Mouse (Mus musculus) midbrain, embryonic 16.5 days (tissue): ENCODE data around the gene Olfr214. TPM values are rescaled to one million over a fixed set of nuclear protein-coding genes. Genes with fewer than 3 reads are reported as not detected.
"Not testable (repeated sequence)": the region's sequence is repeated elsewhere in the genome, so short reads cannot be mapped to it uniquely, and the experiment has no call there.

Experiments
- ATAC-seq: fragments of 200-750 bp; cut with Nextera tagmentation; 2 replicates; pipeline ENCODE4 v1.8.0; 2017; ENCODE audit warnings: moderate TSS enrichment
- H3K27ac ChIP-seq: fragments of 300-500 bp; sonication (generic); 2 replicates; pipeline ENCODE4 v1.5.1; 2014; ENCODE audit warnings: mild to moderate bottlenecking, low read length, mixed read lengths
- H3K27me3 ChIP-seq: fragments of 300-500 bp; sonication (generic); 2 replicates; pipeline ENCODE4 v1.6.1; 2014; ENCODE audit warnings: low read depth, low read length, mixed read lengths; ENCODE audit not compliant: control insufficient read depth, insufficient read depth
- H3K36me3 ChIP-seq: fragments of 300-500 bp; sonication (generic); 2 replicates; pipeline ENCODE4 v1.6.1; 2014; ENCODE audit warnings: mild to moderate bottlenecking, low read length, moderate library complexity, mixed read lengths; ENCODE audit not compliant: control insufficient read depth, insufficient read depth
- H3K4me1 ChIP-seq: fragments of 300-500 bp; sonication (generic); 2 replicates; pipeline ENCODE4 v1.6.1; 2014; ENCODE audit warnings: mild to moderate bottlenecking, low read length, mixed read lengths; ENCODE audit not compliant: control insufficient read depth, insufficient read depth
- H3K4me2 ChIP-seq: fragments of 300-500 bp; sonication (generic); 2 replicates; pipeline ENCODE4 v1.6.1; 2014; ENCODE audit warnings: mild to moderate bottlenecking, low read length, mixed read lengths
- H3K4me3 ChIP-seq: fragments of 300-500 bp; sonication (generic); 2 replicates; pipeline ENCODE4 v1.5.1; 2014; ENCODE audit warnings: low read depth, mild to moderate bottlenecking, low read length, moderate library complexity, mixed read lengths
- H3K9ac ChIP-seq: fragments of 300-500 bp; sonication (generic); 2 replicates; pipeline ENCODE4 v1.6.1; 2014; ENCODE audit warnings: low read depth, low read length, mixed read lengths
- H3K9me3 ChIP-seq: fragments of 300-500 bp; sonication (generic); replicated peaks from 2 replicates; pipeline ENCODE4 v1.6.1; 2014; ENCODE audit warnings: mild to moderate bottlenecking, low read length, mixed read lengths; ENCODE audit not compliant: control insufficient read depth, poor library complexity, severe bottlenecking
- WGBS: fragments of 180-500 bp; shearing (Covaris S2); extraction: QIAGEN DNeasy Blood & Tissue Kit; methylation state at CpG from one replicate; pipeline ENCODE4 v1.1.7; 2014; 5-methylcytosine and 5-hydroxymethylcytosine counted together
- polyA plus RNA-seq: library from polyadenylated mRNA; unstranded; fragments of >200 nt; fragmentation: Nextera tagmentation; extraction: Ambion mirVana; gene quantifications from 2 replicates; pipeline ENCODE4 v1.2.1, GENCODE M21; 2015

Olfr214 gene
- polyA plus RNA-seq = not detected in 2 replicates

DNA sequence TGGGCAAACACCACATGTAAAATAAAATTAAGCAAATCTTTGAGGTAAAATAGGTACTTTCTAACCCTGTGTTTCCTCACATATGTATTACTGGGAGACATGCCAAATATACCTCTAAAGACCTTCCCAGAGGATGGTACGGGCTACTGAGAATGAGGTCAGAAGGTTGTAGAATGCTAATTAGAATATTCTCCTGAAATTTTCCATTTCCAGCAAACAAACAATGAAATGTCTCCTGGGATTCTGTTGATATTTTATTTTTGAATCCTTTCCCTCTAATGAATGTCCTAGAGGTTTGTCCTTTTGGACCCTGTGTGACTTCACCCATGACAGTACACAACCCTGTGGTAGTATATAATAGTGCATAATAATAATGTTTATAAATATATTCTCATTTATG lies at the start of gene Olfr214:
Olfr214 (plus strand) TSS at position 301 of the 400 bp plus-strand sequence.
- H3K9ac ChIP-seq = no peak within 1 kb of the TSS
- no peaks in the 10 kb centered on the region for H3K9me3 ChIP-seq
- H3K27me3 ChIP-seq = no peaks in the 10 kb centered on the region
- H3K27ac ChIP-seq = no peak within 1 kb of the TSS
- no peaks in the 10 kb centered on the region for H3K36me3 ChIP-seq
- no peak within 1 kb of the TSS for H3K4me2 ChIP-seq
- no peaks in the 10 kb centered on the region for H3K4me1 ChIP-seq
- WGBS = 78% methylated on average over 1 of the region's 1 CpGs
- ATAC-seq = no peak
- H3K4me3 ChIP-seq = no peak within 1 kb of the TSS

DNA sequence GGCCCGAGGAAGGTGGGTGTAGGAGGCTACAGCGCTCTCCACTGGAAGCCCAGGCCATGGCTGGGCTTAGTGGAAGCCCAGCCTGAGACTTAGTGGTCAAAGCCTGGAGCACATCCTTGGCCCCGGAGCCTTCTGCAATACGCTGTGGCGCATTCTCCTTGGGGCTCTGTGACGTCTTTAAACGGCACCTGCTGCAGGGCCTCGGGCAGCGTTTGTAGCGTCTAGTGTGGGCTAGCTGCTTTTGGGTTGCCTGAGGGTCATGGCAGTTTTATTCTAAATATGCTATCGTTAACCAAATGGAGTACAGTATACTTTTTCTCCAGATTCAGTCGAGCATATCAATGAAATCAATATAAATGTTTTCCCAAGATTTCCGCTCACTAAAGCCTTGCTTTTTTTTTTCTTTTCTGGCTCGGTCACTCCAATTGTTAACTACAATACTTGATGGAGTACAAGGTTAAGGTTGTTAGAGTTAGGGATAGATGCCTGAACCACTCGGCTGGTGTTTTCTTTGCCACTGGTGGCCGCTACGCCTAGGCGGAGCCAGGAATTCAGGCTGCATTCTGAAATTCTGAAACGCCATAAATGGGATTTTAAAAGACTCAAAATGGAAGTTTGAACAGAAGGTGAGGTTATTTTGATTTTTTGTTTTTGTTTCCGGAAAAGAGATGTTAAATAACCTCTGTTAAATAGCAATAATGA lies 47.6 kb upstream of the Olfr214 start, which contains the start of gene Olfr212:
Olfr212 (plus strand) TSS at position 215 of the 702 bp plus-strand sequence.
- not testable (repeated sequence) for H3K9me3 ChIP-seq, H3K27ac ChIP-seq, H3K9ac ChIP-seq, H3K36me3 ChIP-seq, H3K4me1 ChIP-seq, H3K27me3 ChIP-seq, ATAC-seq, H3K4me3 ChIP-seq, H3K4me2 ChIP-seq
- WGBS = 95% methylated on average over 19 of the region's 20 CpGs

DNA sequence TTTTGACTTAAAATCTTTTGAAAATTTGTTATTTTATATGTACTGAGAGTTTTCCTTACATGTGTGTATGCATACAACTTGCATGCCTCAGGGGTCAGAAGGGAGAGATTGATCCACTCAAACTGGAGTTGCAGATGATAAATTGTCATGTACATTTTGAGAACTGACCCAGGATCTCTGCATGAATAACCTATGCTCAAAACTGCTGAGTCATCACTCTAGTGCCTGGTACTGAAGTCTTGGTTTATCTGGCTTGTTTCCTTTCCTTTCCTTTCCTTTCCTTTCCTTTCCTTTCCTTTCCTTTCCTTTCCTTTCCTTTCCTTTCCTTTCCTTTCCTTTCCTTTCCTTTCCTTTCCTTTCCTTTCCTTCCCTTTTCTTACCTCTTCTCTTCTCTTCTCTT lies 39.2 kb upstream of the Olfr214 start:
- no peak overlapping the region for H3K9ac ChIP-seq
- ATAC-seq = no peak

DNA sequence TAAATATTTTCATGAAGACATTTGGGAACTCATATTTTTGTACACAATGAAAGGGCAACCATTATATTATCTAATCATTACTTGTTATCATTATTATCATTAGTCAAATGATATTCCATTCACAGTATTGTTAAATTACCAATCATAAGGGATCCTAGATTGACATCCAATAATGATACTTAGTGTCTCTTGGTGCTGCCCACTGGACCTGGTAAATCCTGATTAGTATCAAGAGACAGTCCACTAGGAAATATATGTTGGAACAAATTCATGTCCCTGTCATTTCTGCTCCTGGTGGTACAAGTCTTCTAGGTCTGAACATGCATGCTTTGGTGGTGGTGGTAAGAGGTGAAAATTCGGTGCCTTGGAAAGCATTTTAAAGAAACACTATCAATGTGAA lies 15.9 kb upstream of the Olfr214 start, which contains the start of gene Olfr213:
Olfr213 (plus strand) TSS at position 301 of the 400 bp plus-strand sequence.
- no peak within 1 kb of the TSS for H3K4me3 ChIP-seq
- no peak for ATAC-seq
- no peaks in the 10 kb centered on the region for H3K36me3 ChIP-seq
- H3K4me2 ChIP-seq = no peak within 1 kb of the TSS
- no peak within 1 kb of the TSS for H3K9ac ChIP-seq
- no peaks in the 10 kb centered on the region for H3K9me3 ChIP-seq
- no peak within 1 kb of the TSS for H3K27ac ChIP-seq
- no peaks in the 10 kb centered on the region for H3K4me1 ChIP-seq
- 86% methylated on average over 1 of the region's 1 CpGs for WGBS
- no peaks in the 10 kb centered on the region for H3K27me3 ChIP-seq

More for the DNA sequence above, 39.2 kb upstream of the Olfr214 start:
- no peak overlapping the region for H3K4me3 ChIP-seq
- H3K36me3 ChIP-seq = no peaks in the 10 kb centered on the region
- no peaks in the 10 kb centered on the region for H3K27me3 ChIP-seq
- no peak overlapping the region for H3K27ac ChIP-seq
- no peak overlapping the region for H3K4me2 ChIP-seq
- no peaks in the 10 kb centered on the region for H3K4me1 ChIP-seq
- H3K9me3 ChIP-seq = no peaks in the 10 kb centered on the region

DNA sequence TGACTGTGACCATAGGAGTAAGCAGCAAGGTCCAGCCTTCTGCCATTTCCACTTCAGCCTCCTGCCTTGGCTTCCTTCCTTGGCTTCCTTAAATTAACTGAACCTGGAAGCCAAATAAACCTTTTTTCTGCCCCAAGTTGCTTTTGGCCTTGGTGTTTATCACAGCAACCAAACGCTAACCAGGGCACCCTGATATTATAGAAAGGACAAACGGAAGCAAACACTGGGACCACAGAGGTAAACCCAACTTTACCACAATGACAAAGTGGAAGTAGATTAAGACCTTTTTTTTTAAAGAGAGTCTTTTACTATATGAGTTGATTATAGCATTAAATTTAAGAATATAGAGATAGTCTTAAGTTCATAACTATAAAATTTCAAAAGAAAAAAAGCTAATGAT lies 11.5 kb upstream of the Olfr214 start:
- ATAC-seq = no peak
- WGBS = 89% methylated on average over 2 of the region's 2 CpGs
- Histone ChIP-seq H3K4me2 (no peak overlapping the region), H3K9me3 (no peaks in the 10 kb centered on the region), H3K4me1 (no peaks in the 10 kb centered on the region), H3K27me3 (no peaks in the 10 kb centered on the region), H3K27ac (no peak overlapping the region), H3K36me3 (no peaks in the 10 kb centered on the region), H3K4me3 (no peak overlapping the region), H3K9ac (no peak overlapping the region)

DNA sequence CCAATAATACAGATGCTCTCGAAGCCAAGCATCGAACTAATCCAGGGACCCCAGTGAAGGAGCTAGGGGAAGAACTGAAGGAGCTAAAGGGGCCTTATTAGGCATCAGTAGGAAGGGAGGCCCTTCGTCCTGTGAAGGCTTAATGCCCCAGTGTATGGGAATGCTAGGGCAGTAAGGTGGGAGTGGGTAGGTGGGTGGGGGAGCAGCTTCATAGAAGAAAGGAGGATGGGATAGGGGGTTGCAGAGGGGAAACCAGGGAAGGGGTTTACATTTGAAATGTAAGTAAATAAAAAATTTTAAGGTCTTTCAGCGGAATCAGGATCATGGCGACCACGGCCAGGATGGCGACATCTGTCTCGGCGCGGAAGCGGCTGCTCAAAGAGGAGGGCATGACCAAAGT lies 3.2 kb upstream of the Olfr214 start, which contains the start of gene Gm5580:
Gm5580 (plus strand) TSS at position 301 of the 400 bp plus-strand sequence.
- WGBS = 93% methylated on average over 11 of the region's 11 CpGs
- not testable (repeated sequence) for H3K9ac ChIP-seq, H3K4me2 ChIP-seq, H3K36me3 ChIP-seq, H3K27me3 ChIP-seq, ATAC-seq, H3K4me3 ChIP-seq, H3K4me1 ChIP-seq, H3K9me3 ChIP-seq, H3K27ac ChIP-seq

DNA sequence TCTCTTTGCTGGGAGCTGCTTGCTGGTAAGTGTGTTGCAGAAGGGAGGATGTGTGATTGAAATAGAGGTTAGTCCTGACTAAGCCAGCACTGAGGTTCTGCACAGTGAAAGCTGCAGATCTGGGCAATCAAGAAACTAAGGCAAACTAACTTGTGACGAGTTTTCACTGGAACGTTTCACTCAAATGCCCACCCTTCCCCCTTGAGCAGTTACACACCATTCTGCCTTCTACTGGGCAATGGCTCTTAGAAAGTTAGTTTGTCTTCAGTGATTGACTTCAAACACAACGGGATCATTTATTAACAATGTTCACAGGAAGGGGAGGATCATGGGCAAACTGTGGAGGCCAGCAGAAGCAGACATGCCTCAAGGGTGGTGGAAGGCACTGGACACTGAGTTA lies 917 bp downstream of the Olfr214 start:
- Histone ChIP-seq H3K4me2 (no peak overlapping the region), H3K9me3 (no peaks in the 10 kb centered on the region), H3K4me1 (no peaks in the 10 kb centered on the region), H3K27me3 (no peaks in the 10 kb centered on the region), H3K27ac (no peak overlapping the region), H3K4me3 (no peak overlapping the region), H3K36me3 (no peaks in the 10 kb centered on the region), H3K9ac (no peak overlapping the region)
- no peak for ATAC-seq
- WGBS = 74% methylated on average over 3 of the region's 3 CpGs

DNA sequence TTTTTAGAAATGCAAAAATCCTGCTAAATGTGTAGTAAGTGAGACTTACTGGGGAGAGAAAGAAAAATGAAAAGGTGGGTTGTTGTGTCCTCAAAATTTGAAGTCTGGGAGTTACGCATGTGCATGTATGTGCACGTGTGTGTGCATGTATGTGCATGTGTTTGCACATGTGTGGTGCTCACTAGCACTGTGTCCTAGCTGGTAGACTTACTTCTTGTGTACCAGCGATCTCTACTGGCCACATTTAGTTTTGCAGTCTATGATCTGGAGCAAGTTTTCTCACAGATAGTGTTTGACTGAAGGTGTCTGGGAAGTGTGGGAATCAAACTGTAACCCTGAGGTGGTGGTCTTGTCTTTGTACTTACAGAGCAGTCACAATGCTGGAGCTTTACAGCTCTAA lies 15.8 kb downstream of the Olfr214 start:
- no peak for ATAC-seq
- H3K4me1 ChIP-seq = no peaks in the 10 kb centered on the region
- no peak overlapping the region for H3K4me3 ChIP-seq
- no peak overlapping the region for H3K27ac ChIP-seq
- no peak overlapping the region for H3K9ac ChIP-seq
- 30% methylated on average over 3 of the region's 3 CpGs for WGBS
- no peaks in the 10 kb centered on the region for H3K36me3 ChIP-seq
- H3K27me3 ChIP-seq = no peaks in the 10 kb centered on the region
- H3K9me3 ChIP-seq = no peaks in the 10 kb centered on the region
- H3K4me2 ChIP-seq = no peak overlapping the region

DNA sequence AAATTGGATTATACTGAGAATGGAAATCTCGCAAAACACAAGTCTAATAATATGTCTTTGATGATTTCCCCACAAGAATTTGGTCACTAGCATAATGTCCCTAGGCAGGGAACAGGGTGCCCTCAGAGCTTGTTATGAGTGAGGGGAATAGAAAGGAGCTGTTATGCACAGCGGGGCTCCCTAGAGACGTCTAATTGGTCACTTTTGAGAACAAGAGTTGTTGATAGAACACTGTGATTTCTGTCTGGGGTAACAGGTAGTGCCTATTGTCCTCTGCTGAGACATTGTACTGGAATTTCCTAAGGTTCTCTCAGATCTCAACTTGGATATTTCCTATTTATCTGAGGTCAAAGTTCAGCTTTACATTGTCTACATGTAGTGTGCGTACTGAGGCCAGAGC lies 30.1 kb downstream of the Olfr214 start, which contains the start of gene Olfr215:
Olfr215 (minus strand) TSS at position 101 of the 400 bp plus-strand sequence.
- no peak for ATAC-seq
- Histone ChIP-seq H3K27me3 (no peaks in the 10 kb centered on the region), H3K4me3 (no peak within 1 kb of the TSS), H3K4me2 (no peak within 1 kb of the TSS), H3K9ac (no peak within 1 kb of the TSS), H3K4me1 (no peaks in the 10 kb centered on the region), H3K9me3 (no peaks in the 10 kb centered on the region), H3K36me3 (no peaks in the 10 kb centered on the region), H3K27ac (no peak within 1 kb of the TSS)
- WGBS = 45% methylated on average over 4 of the region's 4 CpGs
